Mouse (Mus musculus) CH12.LX (cell line): Measurements from ENCODE around the gene Sv2a.

ENCODE experiments used
- CTCF ChIP-seq, 2 experiments: IDR thresholded peaks in 1 of 2; conservative IDR thresholded peaks in 1 of 2; 2 replicates each; pipeline ENCODE4 v1.5.1; 2011 to 2012; ENCODE audit warnings: low read depth in 2 of 2, low read length in 2 of 2, improper control_type of control experiment in 1 of 2, inconsistent platforms in 1 of 2, mild to moderate bottlenecking in 1 of 2, moderate library complexity in 1 of 2
- EP300 ChIP-seq: IDR thresholded peaks from 2 replicates; pipeline ENCODE4 v1.6.1; 2011; ENCODE audit warnings: low read length, improper control_type of control experiment
- GABPA ChIP-seq: IDR thresholded peaks from 2 replicates; pipeline ENCODE4 v1.6.1; 2012; ENCODE audit warnings: low read depth, low read length, improper control_type of control experiment, inconsistent platforms; ENCODE audit not compliant: insufficient replicate concordance
- HCFC1 ChIP-seq: IDR thresholded peaks from 2 replicates; pipeline ENCODE4 v1.6.1; 2012; ENCODE audit warnings: low read depth, mild to moderate bottlenecking, inconsistent platforms, low read length, improper control_type of control experiment
- MAX ChIP-seq: IDR thresholded peaks from 2 replicates; pipeline ENCODE4 v1.6.1; 2011; ENCODE audit warnings: low read length, improper control_type of control experiment
- PAX5 ChIP-seq: IDR thresholded peaks from 2 replicates; pipeline ENCODE4 v1.6.1; 2012; ENCODE audit warnings: low read length, inconsistent platforms, mixed read lengths
- POLR2A ChIP-seq: IDR thresholded peaks from 2 replicates; pipeline ENCODE4 v1.6.1; 2011; ENCODE audit warnings: low read depth, mild to moderate bottlenecking, improper control_type of control experiment, low read length
- POLR2AphosphoS2 ChIP-seq: IDR thresholded peaks from 2 replicates; pipeline ENCODE4 v1.6.1; 2011; ENCODE audit warnings: low read depth, low read length, improper control_type of control experiment
- UBTF ChIP-seq: IDR thresholded peaks from 2 replicates; pipeline ENCODE4 v1.6.1; 2012; ENCODE audit warnings: low read depth, mild to moderate bottlenecking, inconsistent platforms, low read length, improper control_type of control experiment, moderate library complexity
- ZNF384 ChIP-seq: IDR thresholded peaks from 2 replicates; pipeline ENCODE4 v1.6.1; 2012; ENCODE audit warnings: low read depth, low read length, improper control_type of control experiment, inconsistent platforms

DNA sequence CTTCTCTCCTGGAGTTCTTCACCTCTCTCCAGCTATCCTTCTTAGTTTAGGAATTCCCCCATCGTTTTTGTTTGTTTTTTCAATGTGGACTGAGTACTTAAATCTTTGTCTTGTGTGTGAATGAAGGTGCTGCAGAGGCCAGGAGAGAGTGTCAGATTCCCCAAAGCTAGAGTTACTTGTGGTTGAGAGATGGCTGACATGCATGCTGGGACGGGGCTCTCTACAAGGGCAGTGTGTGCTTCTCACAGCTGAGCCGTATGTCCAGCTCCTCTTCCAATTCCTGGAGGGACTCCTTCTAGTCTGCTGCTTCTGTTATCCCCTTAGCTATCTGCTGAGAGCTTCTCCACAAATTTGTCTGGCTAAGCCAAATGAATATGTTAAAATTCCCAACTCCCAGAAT lies 54.9 kb downstream of the Sv2a start:
- TF ChIP-seq POLR2A (no peak), PAX5 (no peak), CTCF (conservative IDR thresholded peaks at IDR 0.05 in 1 of 2, IDR thresholded peaks at IDR 0.05 in 1 of 2; ENCODE audit: low read depth in 2 of 2, low read length in 2 of 2) (no peak), POLR2AphosphoS2 (no peak), HCFC1 (no peak), MAX (no peak), UBTF (no peak), EP300 (no peak), GABPA (no peak), ZNF384 (no peak)
